Mouse (Mus musculus): ENCODE results near the gene Tbl3.

DNA sequence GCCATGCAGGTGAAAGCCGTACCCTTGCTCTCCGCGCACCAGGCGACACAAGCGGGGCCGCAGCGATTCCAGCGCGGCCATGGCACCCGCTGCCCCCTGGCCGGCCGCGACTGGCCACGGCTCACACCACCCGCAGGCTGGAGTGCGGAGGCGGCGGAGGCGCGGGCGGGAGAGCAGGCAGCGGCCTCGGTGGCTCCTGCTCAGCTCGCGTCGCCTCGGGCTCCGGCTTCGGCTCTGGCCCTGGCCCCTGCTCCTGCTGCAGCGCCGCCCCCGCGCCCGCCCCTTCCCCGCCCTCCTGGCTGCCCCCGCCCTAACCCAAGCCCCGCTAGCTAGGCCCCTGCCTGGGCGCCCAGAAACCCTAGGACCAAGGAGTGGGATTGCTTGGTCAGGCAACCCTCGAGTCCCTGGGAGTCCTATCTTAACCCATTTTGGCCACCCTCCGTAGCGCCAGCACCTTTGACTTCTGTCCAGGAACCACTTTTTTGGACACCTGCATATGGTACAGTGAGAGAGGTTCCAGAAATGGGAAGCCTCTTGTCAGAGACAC is 57.3 kb downstream of the Tbl3 start, which contains the start of gene Slc9a3r2:
- no peak for TF ChIP-seq POLR2A (IDR thresholded peaks at IDR 0.05; ENCODE audit: extremely low read depth, insufficient read depth, low read length)
- no peak for TF ChIP-seq CTCF (IDR thresholded peaks at IDR 0.05; ENCODE audit: extremely low read depth, insufficient read depth, low read length)
